Mouse (Mus musculus): ENCODE data around the gene Slc45a3. TPM values are rescaled to one million over a fixed set of nuclear protein-coding genes. Genes with fewer than 3 reads are reported as not detected.

The Slc45a3 gene
- polyA plus RNA-seq, 1 experiment from 2014 or later = 7.5 TPM

GRCm38 (mm10) chr1:132016691-132017090 is 53.9 kb downstream of the Slc45a3 start:
- Histone ChIP-seq H3K4me2 (replicated peaks; ENCODE audit: low read depth, low read length) (no peak overlapping the region), H3K9me3 (ENCODE audit: control insufficient read depth, low read length) (no peaks in the 10 kb centered on the region), H3K27ac (ENCODE audit: low read depth, low read length) (no peak overlapping the region), H3K27me3 (ENCODE audit: control insufficient read depth, insufficient read depth, low read length) (no peaks in the 10 kb centered on the region), H3K4me1 (replicated peaks; ENCODE audit: control insufficient read depth, insufficient read depth, low read length) (no peaks in the 10 kb centered on the region), H3K36me3 (ENCODE audit: control insufficient read depth, insufficient read depth, low read length) (peaks cover 9% of the 10 kb centered on the region), H3K4me3 (ENCODE audit: low read depth, low read length) (no peak overlapping the region), H3K9ac (ENCODE audit: low read depth, low read length) (no peak overlapping the region)
- WGBS = 92% methylated on average over 1 of the region's 1 CpGs
- ATAC-seq (ENCODE audit: low FRiP score) = no peak
- DNase-seq (ENCODE audit: low spot score) = no peak

GRCm38 (mm10) chr1:132019876-132020275 is 57.1 kb downstream of the Slc45a3 start:
- no peak overlapping the region for H3K4me2 ChIP-seq (replicated peaks; ENCODE audit: low read depth, low read length)
- peaks cover 7% of the 10 kb centered on the region for H3K36me3 ChIP-seq (ENCODE audit: control insufficient read depth, insufficient read depth, low read length)
- ATAC-seq (ENCODE audit: low FRiP score) (no peak), DNase-seq (ENCODE audit: low spot score) (no peak)
- no peak overlapping the region for H3K9ac ChIP-seq (ENCODE audit: low read depth, low read length)
- 93% methylated on average over 7 of the region's 7 CpGs for WGBS
- H3K27me3 ChIP-seq (ENCODE audit: control insufficient read depth, insufficient read depth, low read length) = no peaks in the 10 kb centered on the region
- H3K4me1 ChIP-seq (replicated peaks; ENCODE audit: control insufficient read depth, insufficient read depth, low read length) = no peaks in the 10 kb centered on the region
- no peaks in the 10 kb centered on the region for H3K9me3 ChIP-seq (ENCODE audit: control insufficient read depth, low read length)
- no peak overlapping the region for H3K4me3 ChIP-seq (ENCODE audit: low read depth, low read length)
- no peak overlapping the region for H3K27ac ChIP-seq (ENCODE audit: low read depth, low read length)

GRCm38 (mm10) chr1:132022107-132022506 is 59.3 kb downstream of the Slc45a3 start:
- Histone ChIP-seq H3K27me3 (ENCODE audit: control insufficient read depth, insufficient read depth, low read length) (no peaks in the 10 kb centered on the region), H3K4me1 (replicated peaks; ENCODE audit: control insufficient read depth, insufficient read depth, low read length) (no peaks in the 10 kb centered on the region), H3K9ac (ENCODE audit: low read depth, low read length) (no peak overlapping the region), H3K4me3 (ENCODE audit: low read depth, low read length) (no peak overlapping the region), H3K27ac (ENCODE audit: low read depth, low read length) (no peak overlapping the region), H3K4me2 (replicated peaks; ENCODE audit: low read depth, low read length) (no peak overlapping the region), H3K9me3 (ENCODE audit: control insufficient read depth, low read length) (no peaks in the 10 kb centered on the region), H3K36me3 (ENCODE audit: control insufficient read depth, insufficient read depth, low read length) (peaks cover 7% of the 10 kb centered on the region)
- WGBS = 95% methylated on average over 3 of the region's 3 CpGs
- ATAC-seq (ENCODE audit: low FRiP score) = no peak
- no peak for DNase-seq (ENCODE audit: low spot score)

DNA sequence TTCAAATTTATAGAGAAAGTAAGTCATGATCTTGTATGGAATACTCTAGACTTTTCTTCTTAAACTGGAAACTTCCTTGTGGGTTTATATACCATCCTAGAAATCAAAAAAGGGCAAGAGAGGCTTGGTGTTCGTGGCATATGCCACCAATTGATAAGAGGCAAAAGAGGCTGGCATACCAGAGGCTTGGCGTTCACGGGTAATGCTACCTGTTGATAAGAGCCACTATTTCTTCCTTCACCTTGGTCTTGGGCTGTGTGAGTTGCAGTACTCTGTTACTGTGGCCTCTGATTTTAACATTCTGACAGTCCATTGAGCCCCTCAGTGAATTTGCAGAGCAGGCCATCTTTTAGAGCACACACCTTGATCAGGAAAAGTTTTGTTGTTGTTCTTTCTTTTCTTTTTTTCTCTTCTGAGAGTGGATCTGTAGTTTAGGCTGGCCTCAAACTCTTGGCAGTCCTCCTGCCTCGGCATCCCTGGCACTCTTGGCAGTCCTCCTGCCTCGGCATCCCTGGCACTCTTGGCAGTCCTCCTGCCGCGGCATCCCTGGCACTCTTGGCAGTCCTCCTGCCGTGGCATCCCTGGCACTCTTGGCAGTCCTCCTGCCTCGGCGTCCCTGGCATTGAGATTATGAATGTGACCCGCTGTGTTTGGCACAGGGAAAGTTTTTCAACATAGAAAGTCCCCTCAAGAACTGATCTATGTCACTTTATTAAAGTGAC is 64.3 kb downstream of the Slc45a3 start:
- H3K27ac ChIP-seq (ENCODE audit: low read depth, low read length) = no peak overlapping the region
- ATAC-seq (ENCODE audit: low FRiP score) (no peak), DNase-seq (ENCODE audit: low spot score) (no peak)
- no peaks in the 10 kb centered on the region for H3K27me3 ChIP-seq (ENCODE audit: control insufficient read depth, insufficient read depth, low read length)
- WGBS = 94% methylated on average over 11 of the region's 11 CpGs
- no peak overlapping the region for H3K4me2 ChIP-seq (replicated peaks; ENCODE audit: low read depth, low read length)
- peaks cover 7% of the 10 kb centered on the region; the same call in 1 of the 2 replicates for H3K36me3 ChIP-seq (ENCODE audit: control insufficient read depth, insufficient read depth, low read length)
- H3K4me3 ChIP-seq (ENCODE audit: low read depth, low read length) = no peak overlapping the region
- no peaks in the 10 kb centered on the region for H3K4me1 ChIP-seq (replicated peaks; ENCODE audit: control insufficient read depth, insufficient read depth, low read length)
- no peak overlapping the region for H3K9ac ChIP-seq (ENCODE audit: low read depth, low read length)
- no peaks in the 10 kb centered on the region for H3K9me3 ChIP-seq (ENCODE audit: control insufficient read depth, low read length)

- Histone ChIP-seq H3K4me3 (ENCODE audit: low read depth, low read length) (no peak overlapping the region), H3K36me3 (ENCODE audit: control insufficient read depth, insufficient read depth, low read length) (peaks cover 7% of the 10 kb centered on the region; the same call in 1 of the 2 replicates), H3K9ac (ENCODE audit: low read depth, low read length) (no peak overlapping the region), H3K27ac (ENCODE audit: low read depth, low read length) (no peak overlapping the region), H3K9me3 (ENCODE audit: control insufficient read depth, low read length) (no peaks in the 10 kb centered on the region), H3K27me3 (ENCODE audit: control insufficient read depth, insufficient read depth, low read length) (no peaks in the 10 kb centered on the region), H3K4me2 (replicated peaks; ENCODE audit: low read depth, low read length) (no peak overlapping the region), H3K4me1 (replicated peaks; ENCODE audit: control insufficient read depth, insufficient read depth, low read length) (no peaks in the 10 kb centered on the region)
- ATAC-seq (ENCODE audit: low FRiP score) (no peak), DNase-seq (ENCODE audit: low spot score) (no peak)
- over 99% methylated on average over 5 of the region's 5 CpGs for WGBS
Measured at GRCm38 (mm10) chr1:132027978-132028377, 65.2 kb downstream of the Slc45a3 start.

GRCm38 (mm10) chr1:132028413-132028812 is 65.6 kb downstream of the Slc45a3 start:
- ATAC-seq (ENCODE audit: low FRiP score) = no peak
- Histone ChIP-seq H3K4me3 (ENCODE audit: low read depth, low read length) (no peak overlapping the region), H3K4me2 (replicated peaks; ENCODE audit: low read depth, low read length) (no peak overlapping the region), H3K9ac (ENCODE audit: low read depth, low read length) (no peak overlapping the region), H3K9me3 (ENCODE audit: control insufficient read depth, low read length) (no peaks in the 10 kb centered on the region), H3K27ac (ENCODE audit: low read depth, low read length) (no peak overlapping the region), H3K36me3 (ENCODE audit: control insufficient read depth, insufficient read depth, low read length) (peaks cover 7% of the 10 kb centered on the region; the same call in 1 of the 2 replicates), H3K27me3 (ENCODE audit: control insufficient read depth, insufficient read depth, low read length) (no peaks in the 10 kb centered on the region), H3K4me1 (replicated peaks; ENCODE audit: control insufficient read depth, insufficient read depth, low read length) (no peaks in the 10 kb centered on the region)
- WGBS = 92% methylated on average over 9 of the region's 9 CpGs
- DNase-seq (ENCODE audit: low spot score) = no peak

DNA sequence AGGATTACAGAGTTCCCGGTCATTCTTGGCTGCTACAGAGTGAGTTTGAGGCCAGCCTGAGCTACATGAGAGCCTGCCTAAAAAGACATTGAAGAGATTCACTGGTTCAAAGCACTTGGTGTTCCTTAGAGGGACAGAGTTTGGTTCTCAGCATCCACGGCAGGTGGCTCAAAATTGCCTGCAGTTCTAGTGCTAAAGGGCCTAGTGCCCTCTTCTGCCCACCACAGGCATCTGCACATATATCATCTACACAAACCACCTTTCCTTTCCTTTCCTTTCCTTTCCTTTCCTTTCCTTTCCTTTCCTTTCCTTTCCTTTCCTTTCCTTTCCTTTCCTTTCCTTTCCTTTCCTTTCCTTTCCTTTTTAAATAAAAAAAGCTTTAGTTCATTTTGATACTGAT is 67.8 kb downstream of the Slc45a3 start:
- no peaks in the 10 kb centered on the region for H3K9me3 ChIP-seq (ENCODE audit: control insufficient read depth, low read length)
- no peaks in the 10 kb centered on the region for H3K27me3 ChIP-seq (ENCODE audit: control insufficient read depth, insufficient read depth, low read length)
- H3K36me3 ChIP-seq (ENCODE audit: control insufficient read depth, insufficient read depth, low read length) = peaks cover 7% of the 10 kb centered on the region; the same call in 1 of the 2 replicates
- H3K27ac ChIP-seq (ENCODE audit: low read depth, low read length) = no peak overlapping the region
- H3K9ac ChIP-seq (ENCODE audit: low read depth, low read length) = no peak overlapping the region
- ATAC-seq (ENCODE audit: low FRiP score) (no peak), DNase-seq (ENCODE audit: low spot score) (no peak)
- no peaks in the 10 kb centered on the region for H3K4me1 ChIP-seq (replicated peaks; ENCODE audit: control insufficient read depth, insufficient read depth, low read length)
- no peak overlapping the region for H3K4me2 ChIP-seq (replicated peaks; ENCODE audit: low read depth, low read length)
- WGBS = 56% methylated on average over 2 of the region's 2 CpGs
- H3K4me3 ChIP-seq (ENCODE audit: low read depth, low read length) = no peak overlapping the region

DNA sequence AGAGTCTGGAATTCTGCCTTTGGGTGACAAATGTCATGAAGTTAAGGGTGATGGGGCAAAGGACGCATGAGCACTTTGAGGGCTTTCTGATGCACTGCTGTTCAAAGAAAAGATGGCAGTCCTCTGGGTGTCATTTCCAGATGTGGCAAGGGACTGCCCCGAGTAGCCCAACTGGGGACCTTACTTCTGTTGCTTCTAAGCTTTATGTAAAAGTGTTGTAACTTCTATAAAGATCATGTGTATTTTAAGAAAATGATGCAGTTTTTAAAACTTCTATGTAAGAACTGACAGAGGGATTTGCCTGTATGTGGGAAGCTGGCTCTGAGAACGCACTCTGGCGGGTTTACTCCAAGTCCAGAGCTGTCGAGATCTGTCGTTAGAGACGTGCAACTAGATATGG is 69.4 kb downstream of the Slc45a3 start:
- DNase-seq (ENCODE audit: low spot score) (no peak), ATAC-seq (ENCODE audit: low FRiP score) (no peak)
- Histone ChIP-seq H3K9me3 (ENCODE audit: control insufficient read depth, low read length) (no peaks in the 10 kb centered on the region), H3K36me3 (ENCODE audit: control insufficient read depth, insufficient read depth, low read length) (peaks cover 7% of the 10 kb centered on the region; the same call in 1 of the 2 replicates), H3K27ac (ENCODE audit: low read depth, low read length) (no peak overlapping the region), H3K4me3 (ENCODE audit: low read depth, low read length) (no peak overlapping the region), H3K27me3 (ENCODE audit: control insufficient read depth, insufficient read depth, low read length) (no peaks in the 10 kb centered on the region), H3K4me2 (replicated peaks; ENCODE audit: low read depth, low read length) (no peak overlapping the region), H3K4me1 (replicated peaks; ENCODE audit: control insufficient read depth, insufficient read depth, low read length) (no peaks in the 10 kb centered on the region), H3K9ac (ENCODE audit: low read depth, low read length) (no peak overlapping the region)
- 96% methylated on average over 7 of the region's 7 CpGs for WGBS

Measured in hindbrain, embryonic 11.5 days (tissue).